Mouse (Mus musculus) limb, embryonic 15.5 days (tissue): ENCODE results near the gene Mpped2. TPM values are rescaled to one million over a fixed set of nuclear protein-coding genes. Genes with fewer than 3 reads are reported as not detected.

ENCODE experiments used
- ATAC-seq: fragments of 200-750 bp; cut with Nextera tagmentation; 2 replicates; pipeline ENCODE4 v1.8.0; 2017; ENCODE audit warnings: low read depth, moderate TSS enrichment; ENCODE audit not compliant: insufficient number of reproducible peaks, low FRiP score, low TSS enrichment
- H3K27ac ChIP-seq: fragments of 300-500 bp; sonication (generic); 2 replicates; pipeline ENCODE4 v1.5.1; 2015; ENCODE audit warnings: moderate library complexity, mild to moderate bottlenecking, inconsistent platforms
- H3K27me3 ChIP-seq: fragments of 300-500 bp; sonication (generic); 2 replicates; pipeline ENCODE4 v1.6.1; 2015; ENCODE audit warnings: inconsistent platforms
- H3K36me3 ChIP-seq: fragments of 300-500 bp; sonication (generic); 2 replicates; pipeline ENCODE4 v1.6.1; 2015; ENCODE audit warnings: inconsistent platforms
- H3K4me1 ChIP-seq: fragments of 300-500 bp; sonication (generic); 2 replicates; pipeline ENCODE4 v1.6.1; 2015; ENCODE audit warnings: inconsistent platforms
- H3K4me2 ChIP-seq: fragments of 300-500 bp; sonication (generic); 2 replicates; pipeline ENCODE4 v1.6.1; 2015; ENCODE audit warnings: mild to moderate bottlenecking, inconsistent platforms
- H3K4me3 ChIP-seq: fragments of 300-500 bp; sonication (generic); 2 replicates; pipeline ENCODE4 v1.5.1; 2015; ENCODE audit warnings: mild to moderate bottlenecking, inconsistent platforms
- H3K9ac ChIP-seq: fragments of 300-500 bp; sonication (generic); 2 replicates; pipeline ENCODE4 v1.6.1; 2015; ENCODE audit warnings: inconsistent platforms
- H3K9me3 ChIP-seq: fragments of 300-500 bp; sonication (generic); 2 replicates; pipeline ENCODE4 v1.6.1; 2016; ENCODE audit warnings: inconsistent platforms
- WGBS: fragments of 180-500 bp; shearing (Covaris S2); methylation state at CpG from one replicate; pipeline ENCODE4 v1.1.7; 2015; 5-methylcytosine and 5-hydroxymethylcytosine counted together
- polyA plus RNA-seq: library from polyadenylated mRNA; unstranded; fragments of >200 nt; fragmentation: Nextera tagmentation; extraction: Ambion mirVana; gene quantifications from 2 replicates; pipeline ENCODE4 v1.2.1, GENCODE M21; 2015

Mpped2 gene
- polyA plus RNA-seq, 1 experiment from 2014 or later, result 67.3 TPM

DNA sequence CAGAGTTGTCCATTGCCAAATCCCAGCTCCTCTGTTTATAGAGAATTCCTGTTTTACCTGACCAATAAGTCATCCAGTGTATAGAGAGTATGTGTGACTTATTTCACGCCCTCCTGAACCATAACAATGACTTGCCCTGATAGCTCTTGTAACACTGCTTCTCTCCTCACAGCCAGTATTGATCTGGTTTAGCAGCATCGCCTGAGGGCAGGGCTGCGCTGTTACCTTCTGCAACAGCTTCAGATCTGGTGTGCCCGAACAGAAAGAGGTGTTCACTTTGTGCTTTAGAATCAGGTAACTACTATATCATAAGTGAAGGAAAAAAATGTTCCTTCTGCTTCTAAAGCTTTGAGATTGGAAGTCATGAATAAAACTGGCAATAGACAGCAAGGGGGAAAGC, 133.7 kb downstream of the Mpped2 start:
- Histone ChIP-seq H3K4me1 (peaks cover 18% of the 10 kb centered on the region; the same call in 1 of the 2 replicates), H3K27ac (no peak overlapping the region), H3K27me3 (no peaks in the 10 kb centered on the region), H3K9ac (no peak overlapping the region), H3K9me3 (no peaks in the 10 kb centered on the region), H3K4me3 (no peak overlapping the region), H3K4me2 (no peak overlapping the region), H3K36me3 (no peaks in the 10 kb centered on the region)
- no peak for ATAC-seq
- 88% methylated on average over 4 of the region's 4 CpGs for WGBS

- Histone ChIP-seq H3K4me2 (no peak overlapping the region), H3K27me3 (no peaks in the 10 kb centered on the region), H3K27ac (no peak overlapping the region), H3K9me3 (no peaks in the 10 kb centered on the region), H3K4me3 (no peak overlapping the region), H3K9ac (no peak overlapping the region), H3K36me3 (no peaks in the 10 kb centered on the region), H3K4me1 (peaks cover 11% of the 10 kb centered on the region; the same call in 1 of the 2 replicates)
- ATAC-seq, result no peak
- 47% methylated on average over 12 of the region's 12 CpGs for WGBS
Observed at GRCm38 (mm10) chr2:106828573-106829310, 135.7 kb downstream of the Mpped2 start.

DNA sequence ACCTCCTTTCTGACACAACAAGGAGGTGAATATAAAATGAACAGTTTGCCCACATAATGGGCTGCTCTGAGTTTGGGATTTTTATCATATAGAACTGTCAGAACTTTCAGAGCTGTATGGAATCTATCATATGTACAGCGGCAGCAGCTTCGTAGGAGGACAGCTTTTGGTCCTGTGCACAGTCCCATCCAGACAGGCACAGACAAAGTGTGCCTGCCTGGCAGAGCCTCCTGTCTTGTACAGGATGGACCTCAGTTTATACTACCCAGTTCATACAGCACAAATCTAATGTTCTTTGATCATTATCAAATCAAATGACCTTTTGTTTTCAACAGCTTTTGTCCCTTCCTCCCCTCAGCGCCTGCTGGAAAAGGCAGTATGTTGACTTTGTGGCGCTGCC, 136.4 kb downstream of the Mpped2 start:
- 56% methylated on average over 4 of the region's 4 CpGs for whole genome bisulfite sequencing
- Histone ChIP-seq H3K27ac (no peak overlapping the region), H3K27me3 (no peaks in the 10 kb centered on the region), H3K9me3 (no peaks in the 10 kb centered on the region), H3K9ac (no peak overlapping the region), H3K4me1 (peaks cover 11% of the 10 kb centered on the region; the same call in 1 of the 2 replicates), H3K4me2 (no peak overlapping the region), H3K36me3 (no peaks in the 10 kb centered on the region), H3K4me3 (no peak overlapping the region)
- no peak for ATAC-seq

GRCm38 (mm10) chr2:106832577-106832976, 139.5 kb downstream of the Mpped2 start:
- H3K27ac ChIP-seq, result no peak overlapping the region

DNA sequence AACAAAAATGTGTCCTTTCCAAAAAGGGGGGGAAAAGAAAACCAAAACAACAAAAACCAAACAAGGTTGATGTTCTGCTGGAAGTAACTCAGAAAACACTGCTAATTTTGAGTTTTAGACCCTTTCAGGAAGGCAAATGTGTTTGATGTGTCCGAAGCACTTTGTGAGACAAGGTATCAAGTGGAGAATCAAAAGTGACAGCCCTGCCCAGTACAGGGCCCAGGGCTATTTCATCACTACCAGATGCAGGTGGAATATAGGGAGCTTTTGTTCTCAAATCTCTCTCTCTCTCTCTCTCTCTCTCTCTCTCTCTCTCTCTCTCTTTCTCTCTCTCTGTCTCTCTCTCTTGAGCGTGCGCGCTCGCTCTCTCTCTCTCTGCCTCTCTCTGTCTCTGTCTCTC, 140.1 kb downstream of the Mpped2 start:
- Histone ChIP-seq H3K9ac (no peak overlapping the region), H3K27ac (no peak overlapping the region), H3K9me3 (no peaks in the 10 kb centered on the region), H3K4me1 (peaks cover 19% of the 10 kb centered on the region; the same call in 1 of the 2 replicates), H3K4me3 (no peak overlapping the region), H3K4me2 (no peak overlapping the region), H3K36me3 (no peaks in the 10 kb centered on the region), H3K27me3 (no peaks in the 10 kb centered on the region)
- WGBS, result 83% methylated on average over 5 of the region's 5 CpGs
- ATAC-seq, result no peak

More at GRCm38 (mm10) chr2:106832577-106832976, 139.5 kb downstream of the Mpped2 start:
- no peak overlapping the region for H3K9ac ChIP-seq
- no peak overlapping the region for H3K4me2 ChIP-seq
- H3K9me3 ChIP-seq, result no peaks in the 10 kb centered on the region
- 52% methylated on average over 2 of the region's 2 CpGs for WGBS
- peaks cover 15% of the 10 kb centered on the region; the same call in 1 of the 2 replicates for H3K4me1 ChIP-seq
- no peak for ATAC-seq
- no peaks in the 10 kb centered on the region for H3K36me3 ChIP-seq
- H3K4me3 ChIP-seq, result no peak overlapping the region
- H3K27me3 ChIP-seq, result no peaks in the 10 kb centered on the region

DNA sequence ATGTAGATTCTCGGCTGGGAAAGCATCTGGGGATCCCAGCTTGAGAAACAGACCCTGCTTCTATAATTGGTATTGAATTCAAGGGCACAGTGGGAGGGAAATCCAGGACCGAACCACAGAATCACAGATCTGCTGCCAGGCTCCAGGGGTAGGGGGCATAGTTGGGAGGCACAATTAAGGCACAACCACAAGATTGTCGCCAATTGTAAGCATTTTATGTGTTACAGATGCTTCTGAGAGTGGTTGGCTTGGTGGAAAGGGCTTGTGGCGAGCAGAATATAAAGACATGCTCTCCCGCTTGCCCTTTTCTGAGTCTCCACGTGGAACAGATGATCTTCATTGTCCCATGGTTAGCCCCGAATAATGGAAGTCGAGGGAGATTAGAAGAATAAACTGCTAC, 142.3 kb downstream of the Mpped2 start:
- ATAC-seq, result no peak

GRCm38 (mm10) chr2:106837241-106837640, 144.2 kb downstream of the Mpped2 start:
- peaks cover 10% of the 10 kb centered on the region; the same call in 1 of the 2 replicates for H3K4me1 ChIP-seq
- H3K36me3 ChIP-seq, result no peaks in the 10 kb centered on the region
- H3K9me3 ChIP-seq, result no peaks in the 10 kb centered on the region
- H3K9ac ChIP-seq, result no peak overlapping the region
- H3K27me3 ChIP-seq, result no peaks in the 10 kb centered on the region
- H3K4me3 ChIP-seq, result no peak overlapping the region
- 41% methylated on average over 4 of the region's 4 CpGs for WGBS
- no peak overlapping the region for H3K27ac ChIP-seq
- H3K4me2 ChIP-seq, result no peak overlapping the region
- ATAC-seq, result no peak

More for the DNA sequence above, 142.3 kb downstream of the Mpped2 start:
- Histone ChIP-seq H3K9me3 (no peaks in the 10 kb centered on the region), H3K4me3 (no peak overlapping the region), H3K27ac (no peak overlapping the region), H3K27me3 (no peaks in the 10 kb centered on the region), H3K36me3 (no peaks in the 10 kb centered on the region), H3K4me2 (no peak overlapping the region), H3K4me1 (peaks cover 10% of the 10 kb centered on the region; the same call in 1 of the 2 replicates), H3K9ac (no peak overlapping the region)
- 47% methylated on average over 8 of the region's 8 CpGs for WGBS

- H3K4me2 ChIP-seq, result no peak overlapping the region
- no peak overlapping the region for H3K4me3 ChIP-seq
- H3K36me3 ChIP-seq, result no peaks in the 10 kb centered on the region
- 62% methylated on average over 9 of the region's 9 CpGs for WGBS
- H3K4me1 ChIP-seq, result peaks cover 18% of the 10 kb centered on the region
- H3K27me3 ChIP-seq, result no peaks in the 10 kb centered on the region
- no peak for ATAC-seq
- peak overlapping the region; percentile 54; the same call in 1 of the 2 replicates for H3K27ac ChIP-seq
- no peak overlapping the region for H3K9ac ChIP-seq
- no peaks in the 10 kb centered on the region for H3K9me3 ChIP-seq
Observed at GRCm38 (mm10) chr2:106844147-106844546, 151.1 kb downstream of the Mpped2 start.

- peak overlapping the region; percentile 54 for H3K27ac ChIP-seq
- no peaks in the 10 kb centered on the region for H3K36me3 ChIP-seq
- H3K4me3 ChIP-seq, result no peak overlapping the region
- no peaks in the 10 kb centered on the region for H3K9me3 ChIP-seq
- H3K9ac ChIP-seq, result no peak overlapping the region
- H3K4me1 ChIP-seq, result peaks cover 18% of the 10 kb centered on the region
- ATAC-seq, result peak; percentile 66
- no peak overlapping the region for H3K4me2 ChIP-seq
- whole genome bisulfite sequencing, result 32% methylated on average over 10 of the region's 10 CpGs
- H3K27me3 ChIP-seq, result no peaks in the 10 kb centered on the region
Observed at GRCm38 (mm10) chr2:106844766-106845678, 152.0 kb downstream of the Mpped2 start.

- WGBS, result 42% methylated on average over 4 of the region's 4 CpGs
Observed at GRCm38 (mm10) chr2:106846511-106846910, 153.4 kb downstream of the Mpped2 start.

GRCm38 (mm10) chr2:106849389-106849788, 156.3 kb downstream of the Mpped2 start:
- Histone ChIP-seq H3K4me1 (peaks cover 19% of the 10 kb centered on the region), H3K36me3 (no peaks in the 10 kb centered on the region; the same call in 1 of the 2 replicates), H3K9me3 (no peaks in the 10 kb centered on the region), H3K4me3 (no peak overlapping the region), H3K27me3 (no peaks in the 10 kb centered on the region), H3K4me2 (no peak overlapping the region), H3K27ac (no peak overlapping the region), H3K9ac (no peak overlapping the region)
- no peak for ATAC-seq
- WGBS, result 43% methylated on average over 9 of the region's 9 CpGs

More at GRCm38 (mm10) chr2:106846511-106846910, 153.4 kb downstream of the Mpped2 start:
- no peak for ATAC-seq
- no peak overlapping the region for H3K9ac ChIP-seq
- no peak overlapping the region for H3K27ac ChIP-seq
- H3K4me1 ChIP-seq, result peaks cover 18% of the 10 kb centered on the region
- no peak overlapping the region for H3K4me3 ChIP-seq
- no peaks in the 10 kb centered on the region; the same call in 1 of the 2 replicates for H3K36me3 ChIP-seq
- no peaks in the 10 kb centered on the region for H3K9me3 ChIP-seq
- H3K4me2 ChIP-seq, result no peak overlapping the region
- H3K27me3 ChIP-seq, result no peaks in the 10 kb centered on the region

GRCm38 (mm10) chr2:106851515-106851914, 158.4 kb downstream of the Mpped2 start:
- no peak overlapping the region for H3K9ac ChIP-seq
- no peaks in the 10 kb centered on the region for H3K9me3 ChIP-seq
- no peaks in the 10 kb centered on the region for H3K27me3 ChIP-seq
- no peak for ATAC-seq
- no peaks in the 10 kb centered on the region; the same call in 1 of the 2 replicates for H3K36me3 ChIP-seq
- no peak overlapping the region for H3K4me3 ChIP-seq
- no peak overlapping the region for H3K27ac ChIP-seq
- peaks cover 25% of the 10 kb centered on the region for H3K4me1 ChIP-seq
- 69% methylated on average over 8 of the region's 8 CpGs for WGBS
- no peak overlapping the region for H3K4me2 ChIP-seq
